Mouse (Mus musculus) ES-E14 (cell line): ENCODE data around the gene Atp1b1. TPM values are rescaled to one million over a fixed set of nuclear protein-coding genes. Genes with fewer than 3 reads are reported as not detected.

Source experiments
- DNase-seq: peaks from one replicate; pipeline ENCODE4 v3.0.0-alpha.2; 2013; ENCODE audit warnings: low read depth, low spot score
- H3K27ac ChIP-seq: 2 replicates; pipeline ENCODE4 v1.5.1; 2012; ENCODE audit warnings: low read depth, mild to moderate bottlenecking, low read length, moderate library complexity, mixed read lengths; ENCODE audit not compliant: poor library complexity, insufficient read depth, severe bottlenecking
- H3K36me3 ChIP-seq: 2 replicates; pipeline ENCODE4 v1.6.1; 2012; ENCODE audit warnings: mild to moderate bottlenecking, low read length, moderate library complexity, mixed read lengths; ENCODE audit not compliant: control insufficient read depth, poor library complexity, insufficient read depth, severe bottlenecking
- H3K4me1 ChIP-seq, 2 experiments: fragments of 150-350 bp in 1 of 2; sonication (generic) in 1 of 2; 2 replicates each; pipeline ENCODE4 v1.6.1; 2012; ENCODE audit warnings: low read length in 2 of 2, mild to moderate bottlenecking in 1 of 2, mixed read lengths in 1 of 2; ENCODE audit not compliant: control insufficient read depth in 2 of 2, insufficient read depth in 2 of 2, poor library complexity in 1 of 2
- H3K4me3 ChIP-seq, 2 experiments: fragments of 150-350 bp in 1 of 2; sonication (generic) in 1 of 2; 2 replicates each; pipeline ENCODE4 v1.5.1; 2012; ENCODE audit warnings: low read length in 2 of 2, low read depth in 1 of 2, mild to moderate bottlenecking in 1 of 2, mixed read lengths in 1 of 2; ENCODE audit not compliant: insufficient read depth in 1 of 2, poor library complexity in 1 of 2, severe bottlenecking in 1 of 2
- H3K9ac ChIP-seq: 2 replicates; pipeline ENCODE4 v1.6.1; 2012; ENCODE audit warnings: low read depth, mild to moderate bottlenecking, low read length, mixed read lengths; ENCODE audit not compliant: poor library complexity, insufficient read depth, severe bottlenecking
- H3K9me3 ChIP-seq: fragments of 150-350 bp; sonication (generic); 2 replicates; pipeline ENCODE4 v1.6.1; 2012; ENCODE audit warnings: low read depth, mild to moderate bottlenecking, low read length; ENCODE audit not compliant: control insufficient read depth, insufficient read depth
- CHD2 ChIP-seq: IDR thresholded peaks from 2 replicates; pipeline ENCODE4 v1.6.1; 2014; ENCODE audit warnings: mild to moderate bottlenecking, low read depth, low read length, inconsistent platforms
- HCFC1 ChIP-seq: IDR thresholded peaks from 2 replicates; pipeline ENCODE4 v1.6.1; 2012; ENCODE audit warnings: low read length, inconsistent platforms, borderline replicate concordance; ENCODE audit not compliant: insufficient read depth
- MAFK ChIP-seq: IDR thresholded peaks from 2 replicates; pipeline ENCODE4 v1.6.1; 2014; ENCODE audit warnings: mild to moderate bottlenecking, low read depth, low read length, inconsistent platforms; ENCODE audit not compliant: insufficient read depth
- ZC3H11A ChIP-seq: IDR thresholded peaks from 2 replicates; pipeline ENCODE4 v1.6.1; 2012; ENCODE audit warnings: low read depth, mild to moderate bottlenecking, inconsistent platforms, low read length, borderline replicate concordance
- ZNF384 ChIP-seq: IDR thresholded peaks from 2 replicates; pipeline ENCODE4 v1.6.1; 2012; ENCODE audit warnings: low read depth, low read length, inconsistent platforms
- in situ Hi-C, 2 experiments: fragments of 600-800 bp; cut with MboI; formaldehyde crosslinking; loops; one replicate each; pipeline ENCODE4 v1.15.1; 2025; ENCODE audit warnings: low sequenced_read_pairs in 2 of 2, inconsistent platforms in 1 of 2; ENCODE audit not compliant: unreplicated experiment in 2 of 2
- total RNA-seq: library from RNA; depleted of rRNA; stranded (reverse); fragments of 300-350 nt; gene quantifications from 2 replicates; pipeline ENCODE4 v1.2.3, GENCODE M21; 2012

Atp1b1 gene
- total RNA-seq, 1 experiment: 58.3 TPM

DNA sequence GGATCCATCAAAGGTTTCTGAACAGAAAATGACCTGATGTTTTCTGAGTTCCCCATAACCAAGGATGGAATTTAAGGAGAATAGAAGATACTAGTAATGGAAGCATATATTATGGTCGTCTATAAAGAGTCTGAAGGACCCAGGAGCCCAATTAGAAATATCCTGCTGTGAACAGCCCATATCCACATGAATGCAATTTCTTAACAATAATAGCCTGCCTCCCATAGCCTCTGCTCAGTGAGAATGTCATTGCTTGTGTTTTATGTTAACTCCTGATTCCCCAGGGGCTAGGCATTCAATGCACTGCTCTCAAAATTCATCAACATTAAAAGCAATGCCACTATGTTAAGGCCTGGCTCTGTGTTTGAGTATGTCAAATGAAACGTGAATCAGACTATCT lies 49.5 kb downstream of the Atp1b1 start:
- Histone ChIP-seq H3K9me3 (no peaks in the 10 kb centered on the region), H3K4me3 (no peak overlapping the region), H3K4me1 (no peaks in the 10 kb centered on the region), H3K36me3 (no peaks in the 10 kb centered on the region), H3K27ac (no peak overlapping the region), H3K9ac (no peak overlapping the region)
- in situ Hi-C loops: no loop called here
- no peak for DNase-seq
- TF ChIP-seq CHD2 (no peak), ZC3H11A (no peak), MAFK (no peak), ZNF384 (no peak), HCFC1 (no peak)

DNA sequence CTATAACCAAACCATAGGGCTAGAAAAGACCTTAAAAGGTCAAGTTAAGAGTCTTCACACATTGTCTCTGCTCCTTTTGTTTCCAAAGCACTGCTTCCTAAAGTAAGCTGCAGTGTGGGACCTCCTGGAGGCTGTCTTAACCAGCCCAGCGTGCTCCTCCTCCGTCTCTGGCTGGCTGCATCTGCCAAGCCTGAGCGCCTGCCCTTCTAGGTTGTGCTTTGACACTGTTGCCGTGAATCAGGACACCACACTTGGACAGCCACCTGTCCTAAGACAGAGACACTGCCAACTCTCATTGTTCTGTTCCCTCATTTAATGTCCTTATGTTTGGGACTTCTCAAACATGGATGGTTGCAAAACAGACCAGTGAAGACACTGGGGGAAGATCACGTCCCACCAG lies 51.6 kb downstream of the Atp1b1 start:
- no peak overlapping the region for H3K27ac ChIP-seq
- in situ Hi-C loops: no loop called here
- no peaks in the 10 kb centered on the region for H3K4me1 ChIP-seq
- no peaks in the 10 kb centered on the region for H3K36me3 ChIP-seq
- H3K9me3 ChIP-seq: no peaks in the 10 kb centered on the region
- no peak for DNase-seq
- no peak overlapping the region for H3K4me3 ChIP-seq
- H3K9ac ChIP-seq: no peak overlapping the region
- TF ChIP-seq MAFK: no peak
- TF ChIP-seq ZNF384: no peak
- TF ChIP-seq CHD2: no peak
- no peak for TF ChIP-seq ZC3H11A
- TF ChIP-seq HCFC1: no peak

- Histone ChIP-seq H3K4me1 (no peaks in the 10 kb centered on the region), H3K9ac (no peak overlapping the region), H3K27ac (no peak overlapping the region), H3K36me3 (no peaks in the 10 kb centered on the region), H3K9me3 (no peaks in the 10 kb centered on the region), H3K4me3 (no peak overlapping the region)
- DNase-seq: no peak
- no peak for TF ChIP-seq ZNF384
- no peak for TF ChIP-seq ZC3H11A
- no peak for TF ChIP-seq MAFK
- no peak for TF ChIP-seq CHD2
- no peak for TF ChIP-seq HCFC1
- in situ Hi-C loops: no loop called here
These were observed 52.8 kb downstream of the Atp1b1 start for GRCm38 (mm10) chr1:164405385-164405802.

GRCm38 (mm10) chr1:164399578-164399977 lies 58.6 kb downstream of the Atp1b1 start:
- Histone ChIP-seq H3K4me3 (no peak overlapping the region), H3K4me1 (no peaks in the 10 kb centered on the region), H3K36me3 (no peaks in the 10 kb centered on the region), H3K9me3 (no peaks in the 10 kb centered on the region), H3K27ac (no peak overlapping the region), H3K9ac (no peak overlapping the region)
- DNase-seq: no peak
- in situ Hi-C loops: no loop called here
- TF ChIP-seq HCFC1 (no peak), MAFK (no peak), ZC3H11A (no peak), ZNF384 (no peak), CHD2 (no peak)

DNA sequence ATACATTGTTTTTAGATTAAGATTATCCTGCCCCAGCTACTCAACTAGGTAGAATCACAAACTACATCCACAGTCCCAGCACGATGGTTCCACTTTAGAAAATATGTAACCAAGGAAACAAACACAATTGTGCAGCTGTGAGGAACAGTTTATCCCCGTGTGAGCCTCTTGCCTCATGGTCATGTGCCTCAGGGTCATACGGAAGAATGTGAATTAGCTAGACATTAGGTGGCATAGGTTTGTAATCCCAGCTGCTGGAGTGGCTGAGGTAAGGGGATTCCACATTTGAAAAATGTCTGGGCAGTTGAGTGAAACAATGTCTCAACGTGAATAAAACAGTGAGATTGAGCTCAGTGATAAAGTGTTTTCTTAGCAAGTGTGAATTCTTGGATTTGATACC lies 60.5 kb downstream of the Atp1b1 start:
- Histone ChIP-seq H3K9me3 (no peaks in the 10 kb centered on the region), H3K4me3 (no peak overlapping the region), H3K9ac (no peak overlapping the region), H3K4me1 (no peaks in the 10 kb centered on the region), H3K27ac (no peak overlapping the region), H3K36me3 (no peaks in the 10 kb centered on the region)
- TF ChIP-seq CHD2 (no peak), ZC3H11A (no peak), MAFK (no peak), ZNF384 (no peak), HCFC1 (no peak)
- no peak for DNase-seq
- in situ Hi-C loops: no loop called here
